Mouse (Mus musculus) brain, embryonic 14.5 days (tissue): Measurements from ENCODE around the gene Mb.

Experiments
- CTCF ChIP-seq: fragments of 200-500 bp; IDR thresholded peaks from 2 replicates; pipeline ENCODE4 v1.5.1; 2012; ENCODE audit warnings: inconsistent platforms, mild to moderate bottlenecking, moderate library complexity, borderline replicate concordance; ENCODE audit not compliant: insufficient read depth, insufficient read length; ENCODE audit errors: extremely low read depth
- POLR2A ChIP-seq: fragments of 200-500 bp; IDR thresholded peaks from 2 replicates; pipeline ENCODE4 v1.6.1; 2012; ENCODE audit warnings: mild to moderate bottlenecking, inconsistent platforms, borderline replicate concordance; ENCODE audit not compliant: poor library complexity, insufficient read depth, insufficient read length, severe bottlenecking; ENCODE audit errors: extremely low read depth

DNA sequence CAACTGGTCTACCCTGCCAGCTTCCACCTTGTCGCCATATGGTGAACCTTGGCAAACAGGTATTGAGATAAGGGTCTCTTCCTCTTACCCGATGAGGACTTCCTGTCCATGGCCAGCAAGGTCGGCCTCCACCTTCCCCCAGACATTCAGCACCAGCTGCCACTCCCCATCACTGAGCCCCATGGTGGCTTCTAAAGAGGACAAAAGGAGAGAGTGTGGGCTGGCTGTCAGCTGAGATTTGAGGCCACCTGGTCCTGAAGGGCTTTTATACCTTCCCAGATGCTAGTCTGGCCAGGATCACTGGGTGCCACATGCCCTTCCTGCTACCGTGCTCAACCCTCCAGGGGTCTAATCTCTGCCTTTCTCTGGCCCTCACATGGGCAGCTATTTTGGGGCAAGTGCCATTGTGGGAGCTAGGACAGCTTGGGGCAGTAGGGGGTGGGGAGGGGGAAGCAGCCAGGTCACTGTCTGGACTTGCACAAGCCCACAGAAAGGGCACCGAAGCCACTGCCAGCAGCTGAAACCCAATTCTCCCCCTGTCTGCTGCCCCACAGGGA lies 28.0 kb downstream of the Mb start:
- TF ChIP-seq POLR2A (no peak), CTCF (no peak)
